Mouse (Mus musculus) layer of hippocampus, adult 18-20 months (tissue): ENCODE data around the gene Shbg. TPM values are rescaled to one million over a fixed set of nuclear protein-coding genes. Genes with fewer than 3 reads are reported as not detected.

Experiments
- DNase-seq, 2 experiments: peaks; one replicate each; pipeline ENCODE4 v3.0.0; 2022; ENCODE audit warnings: low spot score in 2 of 2
- microRNA-seq, 2 experiments: library from miRNA; unstranded; fragments of <30 nt; microRNA quantifications; one replicate each; pipeline ENCODE4 v1.2.0; 2021
- total RNA-seq, 2 experiments: library from RNA; stranded (reverse); gene quantifications; 2 replicates each; pipeline ENCODE4 v1.2.3; 2021

Shbg gene
- total RNA-seq, 2 experiments from 2014 or later: not detected

- DNase-seq: no peak
Measured at GRCm38 (mm10) chr11:69576307-69576706, 41.4 kb downstream of the Shbg start.

- no peak for DNase-seq
Measured at GRCm38 (mm10) chr11:69575220-69575619, 42.5 kb downstream of the Shbg start.

GRCm38 (mm10) chr11:69565131-69565530, 52.6 kb downstream of the Shbg start:
- no peak for DNase-seq

Small RNAs within 50 kb of the gene (microRNA-seq; reads per million reads assigned to microRNA genes)
- 4.5 to 5.2 reads per million in 2 experiments for gene Mir1934
- 0 reads per million in 2 experiments for gene Mir467f

Other genes starting within 250 kb of the Shbg start
- 100 to 1,000 TPM; 531 to 556 TPM for gene Chd3, start 248.5 kb downstream of the Shbg start, total RNA-seq
- gene Naa38, start 222.4 kb downstream of the Shbg start, total RNA-seq: 100 to 1,000 TPM; 107 to 123 TPM
- 10 to 100 TPM; 47.8 to 51.2 TPM for gene Cyb5d1, start 222.3 kb downstream of the Shbg start, total RNA-seq
- 1 to 10 TPM; 2.5 to 2.7 TPM for gene Tmem88, start 219.7 kb downstream of the Shbg start, total RNA-seq
- gene Kdm6b, start 204.2 kb downstream of the Shbg start, total RNA-seq: 10 to 100 TPM; 35.7 to 39.3 TPM
- gene Dnah2, start 68.8 kb downstream of the Shbg start, total RNA-seq: 1 to 10 TPM; 3.9 to 4.3 TPM
- gene Efnb3, start 57.7 kb downstream of the Shbg start, total RNA-seq: 100 to 1,000 TPM; 126 to 137 TPM
- 10 to 100 TPM; 14.3 to 14.8 TPM for gene Wrap53, start 37.6 kb downstream of the Shbg start, total RNA-seq
- gene Trp53, start 37.5 kb downstream of the Shbg start, total RNA-seq: 10 to 100 TPM; 25.5 to 26.9 TPM
- gene Atp1b2, start 12.0 kb downstream of the Shbg start, total RNA-seq: 100 to 1,000 TPM; 402 to 407 TPM
- 10 to 100 TPM in 1 of 2 experiments, 1 to 10 TPM in 1; 9.5 to 12.1 TPM for gene Sat2, start 4.1 kb upstream of the Shbg start, total RNA-seq
- gene Fxr2, start 15.1 kb upstream of the Shbg start, total RNA-seq: 100 to 1,000 TPM; 139 to 142 TPM
- not detected for gene Sox15, start 37.4 kb upstream of the Shbg start, total RNA-seq
- 10 to 100 TPM; 56.2 to 60.3 TPM for gene Mpdu1, start 44.7 kb upstream of the Shbg start, total RNA-seq
- gene Cd68, start 48.2 kb upstream of the Shbg start, total RNA-seq: 10 to 100 TPM; 13.1 to 13.8 TPM
- gene Eif4a1, start 54.5 kb upstream of the Shbg start, total RNA-seq: 100 to 1,000 TPM; 325 to 357 TPM
- 10 to 100 TPM; 96.1 to 97.5 TPM for gene Senp3, start 64.2 kb upstream of the Shbg start, total RNA-seq
- gene Tnfsf13, start 67.9 kb upstream of the Shbg start, total RNA-seq: 1 to 10 TPM; 1.9 to 2.0 TPM
- gene Tnfsf12, start 77.9 kb upstream of the Shbg start, total RNA-seq: 10 to 100 TPM; 11.4 to 12.4 TPM
- gene Tnfsfm13, start 78.2 kb upstream of the Shbg start, total RNA-seq: 1 to 10 TPM; 1.2 to 1.6 TPM
- 10 to 100 TPM; 55.6 to 55.9 TPM for gene Polr2a, start 140.7 kb upstream of the Shbg start, total RNA-seq
- gene Slc35g3, start 144.1 kb upstream of the Shbg start, total RNA-seq: not detected
- 100 to 1,000 TPM; 147 to 152 TPM for gene Zbtb4, start 148.0 kb upstream of the Shbg start, total RNA-seq
- 1 to 10 TPM in 1 of 2 experiments, under 1 TPM in 1; 0.52 to 1.0 TPM for gene Chrnb1, start 178.0 kb upstream of the Shbg start, total RNA-seq
- 10 to 100 TPM; 27.4 to 27.6 TPM for gene Fgf11, start 184.0 kb upstream of the Shbg start, total RNA-seq
- not detected for gene Tmem102, start 187.7 kb upstream of the Shbg start, total RNA-seq
- gene Gm39566, start 197.4 kb upstream of the Shbg start, total RNA-seq: not detected
- gene Spem2, start 200.6 kb upstream of the Shbg start, total RNA-seq: not detected
- gene Spem1, start 204.3 kb upstream of the Shbg start, total RNA-seq: under 1 TPM in 1 of 2 experiments, not detected in 1; 0.62 TPM
- gene Nlgn2, start 219.9 kb upstream of the Shbg start, total RNA-seq: 100 to 1,000 TPM; 191 to 196 TPM
- gene Tmem256, start 220.6 kb upstream of the Shbg start, total RNA-seq: 100 to 1,000 TPM; 110 to 117 TPM
- 10 to 100 TPM; 15.9 to 16.1 TPM for gene Plscr3, start 228.5 kb upstream of the Shbg start, total RNA-seq
- gene Tnk1, start 240.8 kb upstream of the Shbg start, total RNA-seq: not detected